Mouse (Mus musculus): ENCODE measurements around the gene Cyp2d26.
"Not testable (repeated sequence)": the region's sequence is repeated elsewhere in the genome, so short reads cannot be mapped to it uniquely, and the experiment has no call there.

Cyp2d26 gene

GRCm38 (mm10) chr15:82794277-82794676, at the start of gene Cyp2d26:
TSS of gene Cyp2d26 (minus strand) at chr15:82794294.
- no peak for DNase-seq (ENCODE audit: low spot score)

- no peak for DNase-seq (ENCODE audit: low spot score)
Observed at GRCm38 (mm10) chr15:82839146-82839545, 45.1 kb upstream of the Cyp2d26 start.

- no peak for DNase-seq (ENCODE audit: low spot score)
Observed at GRCm38 (mm10) chr15:82829917-82830316, 35.8 kb upstream of the Cyp2d26 start.

GRCm38 (mm10) chr15:82825866-82826265, 31.8 kb upstream of the Cyp2d26 start:
- DNase-seq (ENCODE audit: low spot score) = no peak

GRCm38 (mm10) chr15:82822347-82822746, 28.3 kb upstream of the Cyp2d26 start:
- DNase-seq (ENCODE audit: low spot score) = no peak

GRCm38 (mm10) chr15:82821657-82822056, 27.6 kb upstream of the Cyp2d26 start:
- DNase-seq (ENCODE audit: low spot score) = no peak

- DNase-seq (ENCODE audit: low spot score) = no peak
Observed at GRCm38 (mm10) chr15:82815296-82815695, 21.2 kb upstream of the Cyp2d26 start.

GRCm38 (mm10) chr15:82814806-82815205, 20.7 kb upstream of the Cyp2d26 start:
- peak; percentile 55 for DNase-seq (ENCODE audit: low spot score)

GRCm38 (mm10) chr15:82814321-82814720, 20.2 kb upstream of the Cyp2d26 start:
- no peak for DNase-seq (ENCODE audit: low spot score)

- DNase-seq (ENCODE audit: low spot score) = no peak
Observed at GRCm38 (mm10) chr15:82810556-82810955, 16.5 kb upstream of the Cyp2d26 start.

GRCm38 (mm10) chr15:82809511-82809910, 15.4 kb upstream of the Cyp2d26 start:
- no peak for DNase-seq (ENCODE audit: low spot score)

GRCm38 (mm10) chr15:82806969-82807763, 13.1 kb upstream of the Cyp2d26 start:
- no peak for DNase-seq (ENCODE audit: low spot score)

GRCm38 (mm10) chr15:82804708-82805639, 10.9 kb upstream of the Cyp2d26 start:
- DNase-seq (ENCODE audit: low spot score) = peak; percentile 83

- DNase-seq (ENCODE audit: low spot score) = no peak
Observed at GRCm38 (mm10) chr15:82795936-82796440, 1.9 kb upstream of the Cyp2d26 start.

GRCm38 (mm10) chr15:82793868-82794267, 226 bp downstream of the Cyp2d26 start:
- DNase-seq (ENCODE audit: low spot score) = no peak

GRCm38 (mm10) chr15:82793454-82793853, 640 bp downstream of the Cyp2d26 start:
- DNase-seq (ENCODE audit: low spot score) = no peak

- no peak for DNase-seq (ENCODE audit: low spot score)
Observed at GRCm38 (mm10) chr15:82792566-82792965, 1.5 kb downstream of the Cyp2d26 start.

GRCm38 (mm10) chr15:82784581-82784980, 9.5 kb downstream of the Cyp2d26 start:
- no peak for DNase-seq (ENCODE audit: low spot score)

GRCm38 (mm10) chr15:82783800-82784199, 10.3 kb downstream of the Cyp2d26 start:
- DNase-seq (ENCODE audit: low spot score) = no peak

GRCm38 (mm10) chr15:82777856-82778255, 16.2 kb downstream of the Cyp2d26 start:
- not testable (repeated sequence) for DNase-seq (ENCODE audit: low spot score)

GRCm38 (mm10) chr15:82765943-82766342, 28.2 kb downstream of the Cyp2d26 start:
- no peak for DNase-seq (ENCODE audit: low spot score)

- DNase-seq (ENCODE audit: low spot score) = no peak
Observed at GRCm38 (mm10) chr15:82764881-82765280, 29.2 kb downstream of the Cyp2d26 start.

Measured in ovary, postnatal 14 days (tissue).